Mouse (Mus musculus) stomach, embryonic 16.5 days (tissue): ENCODE results near the gene Gprin2. TPM values are rescaled to one million over a fixed set of nuclear protein-coding genes. Genes with fewer than 3 reads are reported as not detected.
A peak's percentile ranks its signal among the peaks of the same experiment; 100 is the strongest.

Experiments used
- ATAC-seq: fragments of 200-750 bp; cut with Nextera tagmentation; 2 replicates; pipeline ENCODE4 v1.8.0; 2017; ENCODE audit warnings: moderate number of reproducible peaks, moderate TSS enrichment; ENCODE audit not compliant: insufficient read depth, low FRiP score
- H3K27ac ChIP-seq: fragments of 300-500 bp; sonication (generic); 2 replicates; pipeline ENCODE4 v1.5.1; 2014; ENCODE audit warnings: low read length
- H3K27me3 ChIP-seq: fragments of 300-500 bp; sonication (generic); 2 replicates; pipeline ENCODE4 v1.6.1; 2014; ENCODE audit warnings: low read length, control low read depth, mixed read lengths; ENCODE audit not compliant: control insufficient read depth, insufficient read depth
- H3K36me3 ChIP-seq: fragments of 300-500 bp; sonication (generic); 2 replicates; pipeline ENCODE4 v1.6.1; 2014; ENCODE audit warnings: low read length; ENCODE audit not compliant: control insufficient read depth, insufficient read depth
- H3K4me1 ChIP-seq: fragments of 300-500 bp; sonication (generic); 2 replicates; pipeline ENCODE4 v1.6.1; 2014; ENCODE audit warnings: low read length, control low read depth, mixed read lengths; ENCODE audit not compliant: control insufficient read depth, insufficient read depth
- H3K4me2 ChIP-seq: fragments of 300-500 bp; sonication (generic); 2 replicates; pipeline ENCODE4 v1.6.1; 2014; ENCODE audit warnings: low read depth, low read length, mixed read lengths
- H3K4me3 ChIP-seq: fragments of 300-500 bp; sonication (generic); replicated peaks from 2 replicates; pipeline ENCODE4 v1.5.1; 2014; ENCODE audit warnings: mild to moderate bottlenecking, low read length
- H3K9ac ChIP-seq: fragments of 300-500 bp; sonication (generic); 2 replicates; pipeline ENCODE4 v1.6.1; 2014; ENCODE audit warnings: low read length
- H3K9me3 ChIP-seq: fragments of 300-500 bp; sonication (generic); replicated peaks from 2 replicates; pipeline ENCODE4 v1.6.1; 2016; ENCODE audit warnings: low read length, control low read depth; ENCODE audit not compliant: control insufficient read depth
- WGBS: fragments of 180-500 bp; shearing (Covaris S2); extraction: QIAGEN DNeasy Blood & Tissue Kit; methylation state at CpG from one replicate; pipeline ENCODE4 v1.1.7; 2014; 5-methylcytosine and 5-hydroxymethylcytosine counted together
- polyA plus RNA-seq: library from polyadenylated mRNA; unstranded; fragments of >200 nt; fragmentation: Nextera tagmentation; extraction: Ambion mirVana; gene quantifications from 2 replicates; pipeline ENCODE4 v1.2.1, GENCODE M21; 2015

Gprin2 gene
- polyA plus RNA-seq, 1 experiment from 2014 or later, result 0.31 TPM

DNA sequence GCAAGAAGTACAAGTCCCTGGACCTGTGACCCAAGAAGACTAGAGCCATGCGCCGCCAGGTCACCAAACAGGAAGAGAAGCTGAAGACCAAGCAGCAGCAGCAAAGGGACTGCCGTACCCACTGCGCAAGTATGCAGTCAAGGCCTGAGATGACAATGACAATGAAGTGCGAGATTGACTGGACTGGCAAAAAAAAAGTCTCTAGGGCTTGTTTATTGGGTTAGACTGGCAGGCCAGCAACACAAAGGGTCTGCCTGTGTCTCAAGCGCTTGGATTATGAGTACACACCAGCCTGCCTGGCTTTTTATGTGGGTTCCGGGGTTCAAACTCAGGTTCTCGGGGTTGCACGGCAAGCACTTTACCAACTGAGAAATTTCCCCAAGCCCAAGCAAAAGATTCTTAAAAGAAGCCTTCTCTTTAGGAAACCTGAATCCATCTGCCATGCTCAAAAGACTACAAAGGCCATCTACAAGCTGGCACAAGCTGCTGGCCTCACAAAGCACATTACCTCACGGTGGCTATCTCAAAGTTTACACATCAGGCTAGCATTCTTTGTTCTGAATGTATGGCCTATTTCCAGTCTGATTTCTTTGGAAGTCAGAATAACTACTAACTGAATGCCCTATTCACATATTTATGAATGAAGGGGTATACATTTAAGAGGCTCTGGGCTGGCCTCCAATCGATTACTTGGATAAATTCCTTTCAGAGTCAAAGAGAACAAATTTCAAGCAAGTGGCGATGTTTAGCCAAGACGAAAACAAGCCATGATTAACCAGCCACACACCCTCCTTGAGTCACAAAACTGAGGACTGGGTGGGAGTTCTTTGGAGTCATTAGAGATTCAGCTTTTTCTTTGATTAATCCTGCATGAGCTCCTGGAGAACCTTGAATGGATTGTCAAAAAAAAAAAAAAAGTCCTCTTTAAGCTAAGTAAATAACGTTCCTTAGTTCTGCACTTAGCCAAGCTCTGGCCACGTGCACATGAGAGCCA lies 61.5 kb downstream of the Gprin2 start:
- peak; percentile 54; the same call in 1 of the 2 replicates for ATAC-seq
- H3K4me1 ChIP-seq, result peaks cover 3% of the 10 kb centered on the region; the same call in 1 of the 2 replicates
- H3K27ac ChIP-seq, result no peak overlapping the region
- no peak overlapping the region for H3K9ac ChIP-seq
- no peak overlapping the region for H3K4me3 ChIP-seq
- no peaks in the 10 kb centered on the region for H3K36me3 ChIP-seq
- no peak overlapping the region for H3K4me2 ChIP-seq
- WGBS, result 69% methylated on average over 15 of the region's 15 CpGs
- H3K27me3 ChIP-seq, result peaks cover 3% of the 10 kb centered on the region; the same call in 1 of the 2 replicates
- H3K9me3 ChIP-seq, result no peaks in the 10 kb centered on the region

Other genes starting within 250 kb of the Gprin2 start
- gene Rbp3, start 247.7 kb downstream of the Gprin2 start, polyA plus RNA-seq, result not detected in 2 replicates
- 0.06 TPM in 2 replicates for gene Zfp488, start 222.9 kb downstream of the Gprin2 start, polyA plus RNA-seq
- not detected in 2 replicates for gene Gm30083, start 186.5 kb downstream of the Gprin2 start, polyA plus RNA-seq
- gene Gm5460, start 184.9 kb downstream of the Gprin2 start, polyA plus RNA-seq, result not detected in 2 replicates
- not detected in 2 replicates for gene Antxrl, start 148.9 kb downstream of the Gprin2 start, polyA plus RNA-seq
- gene Anxa8, start 115.7 kb downstream of the Gprin2 start, polyA plus RNA-seq, result 56.1 and 63.4 TPM in 2 replicates
- gene A630023A22Rik, start 98.9 kb downstream of the Gprin2 start, polyA plus RNA-seq, result 0.43 and 0.76 TPM in 2 replicates
- gene Npy4r, start 49.2 kb downstream of the Gprin2 start, polyA plus RNA-seq, result 0.46 and 0.47 TPM in 2 replicates
- 1.4 and 1.6 TPM in 2 replicates for gene Syt15, start 17.9 kb upstream of the Gprin2 start, polyA plus RNA-seq
- gene Shld2, start 108.8 kb upstream of the Gprin2 start, polyA plus RNA-seq, result 5.6 and 6.1 TPM in 2 replicates
- gene Glud1, start 109.1 kb upstream of the Gprin2 start, polyA plus RNA-seq, result 62.5 and 64.0 TPM in 2 replicates
- 23.6 and 47.2 TPM in 2 replicates for gene Fam25c, start 153.8 kb upstream of the Gprin2 start, polyA plus RNA-seq
- gene Sncg, start 173.1 kb upstream of the Gprin2 start, polyA plus RNA-seq, result 31.3 and 35.0 TPM in 2 replicates
- gene Mmrn2, start 173.8 kb upstream of the Gprin2 start, polyA plus RNA-seq, result 8.5 and 9.1 TPM in 2 replicates